Mouse (Mus musculus): ENCODE data around the gene Gmfg. TPM values are rescaled to one million over a fixed set of nuclear protein-coding genes. Genes with fewer than 3 reads are reported as not detected.

Gene Gmfg
- polyA plus RNA-seq, 1 experiment from 2014 or later: 35.6 TPM

GRCm38 (mm10) chr7:28444344-28444974 lies 7.2 kb downstream of the Gmfg start:
- 52% methylated on average over 13 of the region's 13 CpGs for whole genome bisulfite sequencing (ENCODE audit: insufficient replicate concordance)
- no peaks in the 10 kb centered on the region; the same call in 1 of the 2 replicates for H3K4me1 ChIP-seq (ENCODE audit: control insufficient read depth, low read depth, low read length)
- H3K27ac ChIP-seq (ENCODE audit: low read length): no peak overlapping the region
- H3K9ac ChIP-seq (ENCODE audit: low read depth, low read length): no peak overlapping the region
- ATAC-seq (ENCODE audit: low read depth): no peak
- no peak overlapping the region for H3K4me3 ChIP-seq (ENCODE audit: low read depth, low read length)
- H3K36me3 ChIP-seq (ENCODE audit: control insufficient read depth, insufficient read depth): no peaks in the 10 kb centered on the region
- no peak overlapping the region for H3K4me2 ChIP-seq (ENCODE audit: low read depth, low read length)
- no peaks in the 10 kb centered on the region for H3K27me3 ChIP-seq (ENCODE audit: control insufficient read depth, insufficient read depth, low read depth, low read length)
- H3K9me3 ChIP-seq (replicated peaks; ENCODE audit: control insufficient read depth, low read length): no peaks in the 10 kb centered on the region

GRCm38 (mm10) chr7:28446446-28446845 lies 9.2 kb downstream of the Gmfg start:
- no peak for ATAC-seq (ENCODE audit: low read depth)
- Histone ChIP-seq H3K27me3 (ENCODE audit: control insufficient read depth, insufficient read depth, low read depth, low read length) (peaks cover 7% of the 10 kb centered on the region), H3K4me1 (ENCODE audit: control insufficient read depth, low read depth, low read length) (no peaks in the 10 kb centered on the region; the same call in 1 of the 2 replicates), H3K4me2 (ENCODE audit: low read depth, low read length) (no peak overlapping the region), H3K27ac (ENCODE audit: low read length) (no peak overlapping the region), H3K9ac (ENCODE audit: low read depth, low read length) (no peak overlapping the region), H3K36me3 (ENCODE audit: control insufficient read depth, insufficient read depth) (no peaks in the 10 kb centered on the region), H3K4me3 (ENCODE audit: low read depth, low read length) (no peak overlapping the region), H3K9me3 (replicated peaks; ENCODE audit: control insufficient read depth, low read length) (no peaks in the 10 kb centered on the region)
- 17% methylated on average over 12 of the region's 12 CpGs for WGBS (ENCODE audit: insufficient replicate concordance)

- Histone ChIP-seq H3K27ac (ENCODE audit: low read length) (no peak overlapping the region), H3K9me3 (replicated peaks; ENCODE audit: control insufficient read depth, low read length) (no peaks in the 10 kb centered on the region), H3K4me2 (ENCODE audit: low read depth, low read length) (no peak overlapping the region), H3K4me3 (ENCODE audit: low read depth, low read length) (no peak overlapping the region), H3K9ac (ENCODE audit: low read depth, low read length) (no peak overlapping the region), H3K36me3 (ENCODE audit: control insufficient read depth, insufficient read depth) (no peaks in the 10 kb centered on the region), H3K27me3 (ENCODE audit: control insufficient read depth, insufficient read depth, low read depth, low read length) (peaks cover 15% of the 10 kb centered on the region), H3K4me1 (ENCODE audit: control insufficient read depth, low read depth, low read length) (peaks cover 2% of the 10 kb centered on the region; the same call in 1 of the 2 replicates)
- no peak for ATAC-seq (ENCODE audit: low read depth)
- WGBS (ENCODE audit: insufficient replicate concordance): 52% methylated on average over 12 of the region's 12 CpGs
Measured at GRCm38 (mm10) chr7:28447101-28447830, 10.0 kb downstream of the Gmfg start.

- Histone ChIP-seq H3K9ac (ENCODE audit: low read depth, low read length) (no peak overlapping the region), H3K4me2 (ENCODE audit: low read depth, low read length) (no peak overlapping the region), H3K27ac (ENCODE audit: low read length) (no peak overlapping the region), H3K4me1 (ENCODE audit: control insufficient read depth, low read depth, low read length) (peaks cover 3% of the 10 kb centered on the region; the same call in 1 of the 2 replicates), H3K4me3 (ENCODE audit: low read depth, low read length) (no peak overlapping the region), H3K27me3 (ENCODE audit: control insufficient read depth, insufficient read depth, low read depth, low read length) (peaks cover 20% of the 10 kb centered on the region), H3K9me3 (replicated peaks; ENCODE audit: control insufficient read depth, low read length) (no peaks in the 10 kb centered on the region), H3K36me3 (ENCODE audit: control insufficient read depth, insufficient read depth) (no peaks in the 10 kb centered on the region)
- 50% methylated on average over 13 of the region's 13 CpGs for WGBS (ENCODE audit: insufficient replicate concordance)
- ATAC-seq (ENCODE audit: low read depth): no peak
Measured at GRCm38 (mm10) chr7:28447865-28448820, 10.9 kb downstream of the Gmfg start.

- H3K4me1 ChIP-seq (ENCODE audit: control insufficient read depth, low read depth, low read length): peaks cover 3% of the 10 kb centered on the region; the same call in 1 of the 2 replicates
- no peaks in the 10 kb centered on the region for H3K36me3 ChIP-seq (ENCODE audit: control insufficient read depth, insufficient read depth)
- ATAC-seq (ENCODE audit: low read depth): peak; percentile 37; the same call in 1 of the 2 replicates
- no peaks in the 10 kb centered on the region for H3K9me3 ChIP-seq (replicated peaks; ENCODE audit: control insufficient read depth, low read length)
- peaks cover 20% of the 10 kb centered on the region for H3K27me3 ChIP-seq (ENCODE audit: control insufficient read depth, insufficient read depth, low read depth, low read length)
- H3K27ac ChIP-seq (ENCODE audit: low read length): no peak within 1 kb of the TSS
- WGBS (ENCODE audit: insufficient replicate concordance): 1% methylated on average over 28 of the region's 97 CpGs
- peak within 1 kb of the TSS; percentile 91 for H3K4me2 ChIP-seq (ENCODE audit: low read depth, low read length)
- H3K9ac ChIP-seq (ENCODE audit: low read depth, low read length): peak within 1 kb of the TSS; percentile 54
- H3K4me3 ChIP-seq (ENCODE audit: low read depth, low read length): peak within 1 kb of the TSS; percentile 64
Measured at GRCm38 (mm10) chr7:28451531-28452360, 14.5 kb downstream of the Gmfg start, which contains the start of gene Lrfn1. Gene Lrfn1 (plus strand): TSS chr7:28451980.

GRCm38 (mm10) chr7:28452361-28453005 lies 15.2 kb downstream of the Gmfg start:
- WGBS (ENCODE audit: insufficient replicate concordance): 3% methylated on average over 24 of the region's 24 CpGs
- Histone ChIP-seq H3K27me3 (ENCODE audit: control insufficient read depth, insufficient read depth, low read depth, low read length) (peaks cover 20% of the 10 kb centered on the region), H3K4me2 (ENCODE audit: low read depth, low read length) (peak overlapping the region; percentile 91), H3K9me3 (replicated peaks; ENCODE audit: control insufficient read depth, low read length) (no peaks in the 10 kb centered on the region), H3K9ac (ENCODE audit: low read depth, low read length) (peak overlapping the region; percentile 54), H3K36me3 (ENCODE audit: control insufficient read depth, insufficient read depth) (no peaks in the 10 kb centered on the region), H3K4me1 (ENCODE audit: control insufficient read depth, low read depth, low read length) (peaks cover 3% of the 10 kb centered on the region; the same call in 1 of the 2 replicates), H3K27ac (ENCODE audit: low read length) (no peak overlapping the region), H3K4me3 (ENCODE audit: low read depth, low read length) (peak overlapping the region; percentile 64)
- no peak for ATAC-seq (ENCODE audit: low read depth)

GRCm38 (mm10) chr7:28460361-28460760 lies 23.1 kb downstream of the Gmfg start:
- H3K4me1 ChIP-seq (ENCODE audit: control insufficient read depth, low read depth, low read length): no peaks in the 10 kb centered on the region
- H3K27ac ChIP-seq (ENCODE audit: low read length): no peak overlapping the region
- no peak overlapping the region for H3K9ac ChIP-seq (ENCODE audit: low read depth, low read length)
- H3K36me3 ChIP-seq (ENCODE audit: control insufficient read depth, insufficient read depth): no peaks in the 10 kb centered on the region
- H3K27me3 ChIP-seq (ENCODE audit: control insufficient read depth, insufficient read depth, low read depth, low read length): no peaks in the 10 kb centered on the region
- H3K4me3 ChIP-seq (ENCODE audit: low read depth, low read length): no peak overlapping the region
- no peaks in the 10 kb centered on the region for H3K9me3 ChIP-seq (replicated peaks; ENCODE audit: control insufficient read depth, low read length)
- WGBS (ENCODE audit: insufficient replicate concordance): 71% methylated on average over 4 of the region's 5 CpGs
- H3K4me2 ChIP-seq (ENCODE audit: low read depth, low read length): no peak overlapping the region
- no peak for ATAC-seq (ENCODE audit: low read depth)

- no peak for ATAC-seq (ENCODE audit: low read depth)
- WGBS (ENCODE audit: insufficient replicate concordance): 58% methylated on average over 2 of the region's 2 CpGs
Measured at GRCm38 (mm10) chr7:28462769-28463168, 25.5 kb downstream of the Gmfg start.

More at GRCm38 (mm10) chr7:28462769-28463168, 25.5 kb downstream of the Gmfg start:
- Histone ChIP-seq H3K4me2 (ENCODE audit: low read depth, low read length) (no peak overlapping the region), H3K27me3 (ENCODE audit: control insufficient read depth, insufficient read depth, low read depth, low read length) (peaks cover 14% of the 10 kb centered on the region), H3K27ac (ENCODE audit: low read length) (no peak overlapping the region), H3K4me1 (ENCODE audit: control insufficient read depth, low read depth, low read length) (peaks cover 2% of the 10 kb centered on the region; the same call in 1 of the 2 replicates), H3K9ac (ENCODE audit: low read depth, low read length) (no peak overlapping the region), H3K36me3 (ENCODE audit: control insufficient read depth, insufficient read depth) (no peaks in the 10 kb centered on the region), H3K4me3 (ENCODE audit: low read depth, low read length) (no peak overlapping the region), H3K9me3 (replicated peaks; ENCODE audit: control insufficient read depth, low read length) (no peaks in the 10 kb centered on the region)
